Mouse (Mus musculus): Measurements from ENCODE around the gene Myog.
A peak's percentile ranks its signal among the peaks of the same experiment; 100 is the strongest.

Gene Myog

GRCm38 (mm10) chr1:134285458-134286120 lies 4.2 kb upstream of the Myog start:
- no peak for DNase-seq (ENCODE audit: low spot score in 2 of 2)

- DNase-seq (ENCODE audit: low spot score in 2 of 2), result no peak
Measured at GRCm38 (mm10) chr1:134288239-134288638, 1.6 kb upstream of the Myog start.

- DNase-seq (ENCODE audit: low spot score in 2 of 2), result no peak
Measured at GRCm38 (mm10) chr1:134290300-134290699, 511 bp downstream of the Myog start.

- peak in 1 of 2 experiments; percentile 40 for DNase-seq (ENCODE audit: low spot score in 2 of 2)
Measured at GRCm38 (mm10) chr1:134290909-134291308, 1.1 kb downstream of the Myog start.

GRCm38 (mm10) chr1:134291555-134291954 lies 1.8 kb downstream of the Myog start:
- DNase-seq (ENCODE audit: low spot score in 2 of 2), result no peak

- DNase-seq (ENCODE audit: low spot score in 2 of 2), result no peak
Measured at GRCm38 (mm10) chr1:134292073-134292472, 2.3 kb downstream of the Myog start.

GRCm38 (mm10) chr1:134292601-134293000 lies 2.8 kb downstream of the Myog start:
- DNase-seq (ENCODE audit: low spot score in 2 of 2), result no peak

GRCm38 (mm10) chr1:134293276-134293675 lies 3.5 kb downstream of the Myog start:
- no peak for DNase-seq (ENCODE audit: low spot score in 2 of 2)

GRCm38 (mm10) chr1:134293738-134294604 lies 4.2 kb downstream of the Myog start:
- DNase-seq (ENCODE audit: low spot score in 2 of 2), result no peak

- DNase-seq (ENCODE audit: low spot score in 2 of 2), result no peak
Measured at GRCm38 (mm10) chr1:134297265-134297664, 7.5 kb downstream of the Myog start.

- DNase-seq (ENCODE audit: low spot score in 2 of 2), result no peak
Measured at GRCm38 (mm10) chr1:134298636-134299411, 9.0 kb downstream of the Myog start.

GRCm38 (mm10) chr1:134302568-134303238 lies 12.9 kb downstream of the Myog start:
- peak in 1 of 2 experiments; percentile 20 for DNase-seq (ENCODE audit: low spot score in 2 of 2)

GRCm38 (mm10) chr1:134304940-134305339 lies 15.2 kb downstream of the Myog start:
- DNase-seq (ENCODE audit: low spot score in 2 of 2), result no peak

GRCm38 (mm10) chr1:134307409-134307808 lies 17.6 kb downstream of the Myog start:
- no peak for DNase-seq (ENCODE audit: low spot score in 2 of 2)

GRCm38 (mm10) chr1:134310291-134310690 lies 20.5 kb downstream of the Myog start:
- no peak for DNase-seq (ENCODE audit: low spot score in 2 of 2)

GRCm38 (mm10) chr1:134310729-134311128 lies 20.9 kb downstream of the Myog start:
- DNase-seq (ENCODE audit: low spot score in 2 of 2), result no peak

GRCm38 (mm10) chr1:134311760-134312159 lies 22.0 kb downstream of the Myog start:
- DNase-seq (ENCODE audit: low spot score in 2 of 2), result no peak

GRCm38 (mm10) chr1:134315181-134315580 lies 25.4 kb downstream of the Myog start:
- no peak for DNase-seq (ENCODE audit: low spot score in 2 of 2)

GRCm38 (mm10) chr1:134316361-134316760 lies 26.6 kb downstream of the Myog start:
- no peak for DNase-seq (ENCODE audit: low spot score in 2 of 2)

- DNase-seq (ENCODE audit: low spot score in 2 of 2), result no peak
Measured at GRCm38 (mm10) chr1:134318261-134318660, 28.5 kb downstream of the Myog start.

GRCm38 (mm10) chr1:134320691-134321301 lies 31.0 kb downstream of the Myog start:
- DNase-seq (ENCODE audit: low spot score in 2 of 2), result no peak

Measured in cerebellum, postnatal 4 days (tissue).